In the genomic region with DNA sequence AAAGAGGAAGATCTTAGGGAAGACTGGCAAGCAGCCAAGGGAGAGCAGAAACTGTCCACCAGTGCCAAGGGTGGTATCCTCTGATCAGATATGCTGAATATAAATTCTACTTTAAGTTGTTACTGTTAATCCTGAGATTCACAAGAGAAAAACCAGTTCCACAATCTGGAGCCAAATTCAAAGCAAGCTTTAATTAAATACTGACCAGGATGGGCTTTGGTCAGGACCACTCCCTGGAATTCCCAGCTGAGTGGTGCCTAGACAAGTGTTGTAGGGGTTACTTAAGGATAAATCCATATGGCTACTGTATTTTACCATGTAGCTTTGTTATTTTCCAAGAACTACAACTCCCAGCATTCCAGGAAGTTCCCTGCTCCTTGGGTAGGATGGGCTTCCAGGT, we compare ENCODE assay signal across 21 mouse cellular contexts. TPM values are rescaled to one million over a fixed set of nuclear protein-coding genes. Genes with fewer than 3 reads are reported as not detected.
A peak's percentile ranks its signal among the peaks of the same experiment; 100 is the strongest.
DNase-seq lines count a peak whose midpoint lies in the region; ATAC-seq lines count a peak whose summit lies in the region.
"Had no signal": no experiment of that assay in that cellular context is flagged by ENCODE, and none has a peak within 500 bp of the region (broad histone marks: within the 10 kb centered on the region; RNA-seq: fewer than 3 reads in every experiment).

No protein-coding gene starts in this region.

- no peak overlapping the region for H3K9ac ChIP-seq in midbrain, embryonic 14.5 days (replicated peaks; ENCODE audit: low read length)
- H3K9ac ChIP-seq in midbrain, embryonic 11.5 days (ENCODE audit: low read length), result no peak overlapping the region
- H3K9ac ChIP-seq: embryonic facial prominence, embryonic 12.5 days; forebrain, embryonic 13.5 days; forebrain, embryonic 15.5 days; forebrain, postnatal 0 days had no signal

- H3K9me3 ChIP-seq in midbrain, embryonic 14.5 days (ENCODE audit: control insufficient read depth, low read length), result no peaks in the 10 kb centered on the region
- H3K9me3 ChIP-seq in midbrain, embryonic 11.5 days (ENCODE audit: control insufficient read depth, low read length), result no peaks in the 10 kb centered on the region
- H3K9me3 ChIP-seq: embryonic facial prominence, embryonic 10.5 days; embryonic facial prominence, embryonic 12.5 days; forebrain, embryonic 13.5 days; forebrain, embryonic 15.5 days had no signal

- intact Hi-C loops in heart, postnatal 10 days (cut with DNase I), result no loop called here

- ATAC-seq in midbrain, embryonic 14.5 days (ENCODE audit: low FRiP score, low TSS enrichment), result no peak
- ATAC-seq in midbrain, embryonic 11.5 days (ENCODE audit: low FRiP score), result no peak
- ATAC-seq: activated CD4-positive, CD25-positive, alpha-beta regulatory T cell, adult 4 months; forebrain, embryonic 13.5 days; forebrain, embryonic 15.5 days; forebrain, postnatal 0 days; Patski had no signal

- no peaks in the 10 kb centered on the region for H3K36me3 ChIP-seq in midbrain, embryonic 14.5 days (ENCODE audit: control insufficient read depth, insufficient read depth, low read length)
- no peaks in the 10 kb centered on the region for H3K36me3 ChIP-seq in midbrain, embryonic 11.5 days (ENCODE audit: control insufficient read depth, insufficient read depth, low read length)
- H3K36me3 ChIP-seq: embryonic facial prominence, embryonic 10.5 days; embryonic facial prominence, embryonic 12.5 days; forebrain, embryonic 15.5 days had no signal

- peak; percentile 16 to 28 for DNase-seq in cerebellum, postnatal 10 days
- DNase-seq in cerebellum, adult 9-11 months, result no peak
- peak; percentile 60 for DNase-seq in heart, adult 11 months
- no peak for DNase-seq in heart, postnatal 10 days
- peak; percentile 7 for DNase-seq in midbrain, embryonic 14.5 days
- no peak for DNase-seq in midbrain, embryonic 11.5 days (ENCODE audit: low spot score, missing footprints)
- DNase-seq in MN1 (ENCODE audit: low spot score), result peak; percentile 59
- no peak for DNase-seq in urinary bladder, postnatal 25 days (ENCODE audit: low spot score)
- DNase-seq: adrenal gland, postnatal 10 days; adrenal gland, postnatal 36 days; cerebellum, adult 11-12 months; cerebellum, adult 2 months; cerebellum, adult 9-10 months; cerebellum, postnatal 25 days; forebrain, postnatal 0 days had no signal

- H3K27ac ChIP-seq in midbrain, embryonic 14.5 days (replicated peaks; ENCODE audit: low read depth, low read length), result no peak overlapping the region
- no peak overlapping the region for H3K27ac ChIP-seq in midbrain, embryonic 11.5 days (ENCODE audit: low read depth, low read length)
- H3K27ac ChIP-seq: embryonic facial prominence, embryonic 10.5 days; embryonic facial prominence, embryonic 12.5 days; forebrain, embryonic 13.5 days; forebrain, embryonic 15.5 days had no signal

- no peaks in the 10 kb centered on the region for H3K4me1 ChIP-seq in midbrain, embryonic 14.5 days (ENCODE audit: control insufficient read depth, insufficient read depth, low read length)
- H3K4me1 ChIP-seq in midbrain, embryonic 11.5 days (ENCODE audit: control insufficient read depth, insufficient read depth, low read length), result no peaks in the 10 kb centered on the region
- H3K4me1 ChIP-seq: embryonic facial prominence, embryonic 10.5 days; embryonic facial prominence, embryonic 12.5 days; forebrain, embryonic 13.5 days; forebrain, embryonic 15.5 days had no signal

- H3K27me3 ChIP-seq in midbrain, embryonic 14.5 days (ENCODE audit: control insufficient read depth, insufficient read depth, low read length), result no peaks in the 10 kb centered on the region
- H3K27me3 ChIP-seq in midbrain, embryonic 11.5 days (ENCODE audit: control insufficient read depth, insufficient read depth, low read length), result no peaks in the 10 kb centered on the region
- H3K27me3 ChIP-seq: embryonic facial prominence, embryonic 12.5 days; forebrain, embryonic 13.5 days; forebrain, embryonic 15.5 days had no signal

- H3K4me3 ChIP-seq in midbrain, embryonic 14.5 days (replicated peaks; ENCODE audit: low read depth, low read length), result no peak overlapping the region
- H3K4me3 ChIP-seq in midbrain, embryonic 11.5 days (ENCODE audit: low read depth, low read length), result no peak overlapping the region
- H3K4me3 ChIP-seq: embryonic facial prominence, embryonic 10.5 days; embryonic facial prominence, embryonic 12.5 days; forebrain, embryonic 13.5 days; forebrain, embryonic 15.5 days had no signal

- H3K4me2 ChIP-seq in midbrain, embryonic 14.5 days (ENCODE audit: low read length), result no peak overlapping the region
- no peak overlapping the region for H3K4me2 ChIP-seq in midbrain, embryonic 11.5 days
- H3K4me2 ChIP-seq: embryonic facial prominence, embryonic 12.5 days; forebrain, embryonic 13.5 days; forebrain, embryonic 15.5 days had no signal

RNA-seq across cellular contexts. Expression of gene Ddhd1, which starts 56.8 kb away (rescaled TPM):
- total RNA-seq in heart, postnatal 10 days (2021), result 10 to 100 TPM; 12.7 TPM
- polyA plus RNA-seq in midbrain, embryonic 14.5 days (2014; fragmentation: Nextera tagmentation; extraction: Ambion mirVana), result 23.7 and 25.2 TPM in 2 replicates
- 12.6 and 12.8 TPM in 2 replicates for polyA plus RNA-seq in midbrain, embryonic 11.5 days (2014; fragmentation: Nextera tagmentation; extraction: Ambion mirVana)

Comparison
In these comparisons a context has a peak if more than half of its experiments do, and no peak if none do; other contexts are left out.
1. DNase-seq: peak in cerebellum, postnatal 10 days (2 of 2), heart, adult 11 months (single experiment), midbrain, embryonic 14.5 days (single experiment) and MN1 (single experiment); none in cerebellum, adult 9-11 months (single experiment), heart, postnatal 10 days (0 of 2), midbrain, embryonic 11.5 days (single experiment) and urinary bladder, postnatal 25 days (single experiment).